9 mouse cellular contexts compared by ENCODE assay signal in genomic region chr3:36613908-36614255, GRCm38 (mm10). TPM values are rescaled to one million over a fixed set of nuclear protein-coding genes. Genes with fewer than 3 reads are reported as not detected.
DNase-seq lines count a peak whose midpoint lies in the region; ATAC-seq lines count a peak whose summit lies in the region.
"Had no signal": no experiment of that assay in that cellular context is flagged by ENCODE, and none has a peak within 500 bp of the region (broad histone marks: within the 10 kb centered on the region; RNA-seq: fewer than 3 reads in every experiment).

No protein-coding gene starts in this region.

- no peaks in the 10 kb centered on the region for H3K27me3 ChIP-seq in kidney, embryonic 16.5 days (ENCODE audit: insufficient read depth, low read length)
- no peaks in the 10 kb centered on the region for H3K27me3 ChIP-seq in limb, embryonic 13.5 days

- no peak overlapping the region for H3K27ac ChIP-seq in kidney, embryonic 16.5 days (ENCODE audit: low read length)
- no peak overlapping the region for H3K27ac ChIP-seq in limb, embryonic 13.5 days

- H3K9ac ChIP-seq in kidney, embryonic 16.5 days (replicated peaks; ENCODE audit: low read length) = no peak overlapping the region
- no peak overlapping the region for H3K9ac ChIP-seq in limb, embryonic 13.5 days

- no peaks in the 10 kb centered on the region for H3K9me3 ChIP-seq in kidney, embryonic 16.5 days (ENCODE audit: low read length)
- H3K9me3 ChIP-seq in limb, embryonic 13.5 days = no peaks in the 10 kb centered on the region
- H3K9me3 ChIP-seq: megakaryocyte, embryonic 14.5 days had no signal

- H3K4me1 ChIP-seq in kidney, embryonic 16.5 days (ENCODE audit: insufficient read depth, low read length) = peaks cover 10% of the 10 kb centered on the region; the same call in 1 of the 2 replicates
- peaks cover 9% of the 10 kb centered on the region; the same call in 1 of the 2 replicates for H3K4me1 ChIP-seq in limb, embryonic 13.5 days

- H3K36me3 ChIP-seq in kidney, embryonic 16.5 days (ENCODE audit: insufficient read depth, low read length) = no peaks in the 10 kb centered on the region
- no peaks in the 10 kb centered on the region for H3K36me3 ChIP-seq in limb, embryonic 13.5 days

- no peak for DNase-seq in kidney, postnatal 14 days
- peak; percentile 18 for DNase-seq in brain, adult 2 months (ENCODE audit: low read depth, low spot score)
- peak; percentile 52 for DNase-seq in cerebellum, adult 9-11 months
- no peak for DNase-seq in T-cell, adult 2 months (ENCODE audit: low spot score)
- no peak for DNase-seq in adrenal gland, postnatal 25 days
- DNase-seq in spleen, postnatal 14 days (ENCODE audit: low spot score in 2 of 2) = no peak

- H3K4me2 ChIP-seq in kidney, embryonic 16.5 days (replicated peaks; ENCODE audit: low read depth, low read length) = peak overlapping the region; percentile 65
- H3K4me2 ChIP-seq in limb, embryonic 13.5 days (replicated peaks) = peak overlapping the region; percentile 69

- WGBS in kidney, embryonic 16.5 days = 63% methylated on average over 5 of the region's 5 CpGs
- WGBS in limb, embryonic 13.5 days = 71% methylated on average over 4 of the region's 5 CpGs

- no peak for ATAC-seq in kidney, embryonic 16.5 days (ENCODE audit: low FRiP score, low TSS enrichment)
- ATAC-seq in limb, embryonic 13.5 days (ENCODE audit: low FRiP score, low read depth) = no peak

- peak overlapping the region; percentile 64; the same call in 1 of the 2 replicates for H3K4me3 ChIP-seq in kidney, embryonic 16.5 days (ENCODE audit: low read length)
- no peak overlapping the region for H3K4me3 ChIP-seq in limb, embryonic 13.5 days

RNA-seq across cellular contexts. Expression of gene Bbs7, which starts 0.6 kb away (rescaled TPM):
- 16.2 and 19.3 TPM in 2 replicates for polyA plus RNA-seq in kidney, embryonic 16.5 days (2015; fragmentation: Nextera tagmentation; extraction: Ambion mirVana)
- polyA plus RNA-seq in limb, embryonic 13.5 days (2015; fragmentation: Nextera tagmentation; extraction: Ambion mirVana) = 19.8 and 19.9 TPM in 2 replicates
- 10.7 and 12.4 TPM in 2 replicates for total RNA-seq in adrenal gland, postnatal 25 days (2021)

RNA-seq across cellular contexts. Expression of gene Ccna2, which starts 41.9 kb away (rescaled TPM):
- 182 and 194 TPM in 2 replicates for polyA plus RNA-seq in kidney, embryonic 16.5 days (2015; fragmentation: Nextera tagmentation; extraction: Ambion mirVana)
- polyA plus RNA-seq in limb, embryonic 13.5 days (2015; fragmentation: Nextera tagmentation; extraction: Ambion mirVana) = 156 and 165 TPM in 2 replicates
- total RNA-seq in adrenal gland, postnatal 25 days (2021) = 11.9 and 16.5 TPM in 2 replicates

Comparison
In these comparisons a context has a peak if more than half of its experiments do, and no peak if none do; other contexts are left out.
1. DNase-seq: peak in brain, adult 2 months (single experiment) and cerebellum, adult 9-11 months (single experiment); none in kidney, postnatal 14 days (single experiment), T-cell, adult 2 months (single experiment), adrenal gland, postnatal 25 days (single experiment) and spleen, postnatal 14 days (0 of 2).